Mouse (Mus musculus): ENCODE data around the gene Mtx2.
A peak's percentile ranks its signal among the peaks of the same experiment; 100 is the strongest.

Mtx2 gene

DNA sequence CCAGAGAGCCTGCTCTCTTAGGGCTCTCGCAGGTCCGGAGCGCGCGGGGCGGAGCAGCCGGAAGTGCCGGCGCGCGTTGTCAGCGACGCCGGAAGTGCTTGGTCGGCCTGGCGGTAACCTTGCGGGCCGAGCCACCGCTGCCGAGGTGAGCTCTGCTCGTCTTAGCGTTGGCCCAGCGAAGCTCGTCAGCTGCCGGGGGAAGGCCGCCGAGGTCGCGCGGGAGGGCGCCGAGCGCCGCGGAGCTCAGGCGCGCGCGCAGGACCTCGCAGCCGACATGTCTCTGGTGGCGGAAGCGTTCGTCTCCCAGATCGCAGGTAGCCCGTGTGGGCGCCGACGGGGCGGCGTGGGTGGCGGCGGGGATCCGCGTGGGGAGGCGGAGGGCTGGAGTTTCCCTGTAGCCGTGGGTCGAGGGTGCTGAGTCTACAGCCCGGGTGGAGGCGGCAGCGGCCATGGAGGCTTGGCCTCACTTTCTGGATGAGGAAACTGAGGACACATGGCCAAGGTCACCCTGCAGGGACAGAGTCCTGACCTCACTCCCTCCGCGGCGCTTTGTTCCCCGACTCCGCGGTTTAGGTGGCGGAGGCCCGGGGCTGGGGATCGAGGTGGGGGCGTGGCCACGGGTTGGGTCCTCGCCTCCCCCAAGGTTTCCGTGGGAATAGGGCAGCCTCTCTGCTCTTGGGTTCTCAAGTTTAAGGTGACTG, at the start of gene Mtx2:
TSS of gene Mtx2 (plus strand) at position 74 of the 701 bp plus-strand sequence.
- peak; percentile 86 for DNase-seq

DNA sequence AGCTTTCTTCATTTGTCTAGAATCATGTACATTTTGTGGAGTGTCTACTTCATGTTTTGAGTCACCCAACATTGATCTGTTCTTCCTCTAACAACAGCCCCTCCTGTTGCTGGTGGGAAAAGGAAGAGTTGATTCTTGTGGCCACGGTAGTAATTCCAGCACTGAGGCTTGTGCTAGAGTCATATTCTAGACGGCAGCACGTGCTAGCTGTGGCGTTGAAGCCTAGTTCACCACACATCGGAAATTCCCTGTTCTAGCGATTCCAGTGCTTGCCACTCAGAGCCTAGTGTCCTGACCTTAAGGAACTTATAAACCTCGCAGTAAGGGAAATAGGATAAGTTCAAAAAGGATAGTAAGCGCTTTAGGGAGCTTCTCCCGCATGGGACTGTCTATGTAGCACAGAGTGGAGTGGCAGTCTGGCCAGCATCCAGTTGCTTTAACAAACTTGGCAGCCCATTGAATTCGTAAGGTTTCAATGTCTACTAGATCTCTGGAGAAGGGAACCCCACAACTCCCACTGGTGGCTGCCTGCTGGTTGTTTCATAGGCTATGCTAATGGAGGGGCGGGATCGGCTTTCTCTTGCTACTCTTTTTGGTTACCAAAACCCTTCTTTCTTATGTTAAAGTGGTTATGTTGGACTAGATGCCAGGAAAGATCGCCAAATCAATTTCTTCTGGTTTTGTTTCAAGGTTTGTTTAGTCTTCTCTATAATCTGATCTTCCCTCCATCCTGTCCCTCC, 47.9 kb upstream of the Mtx2 start:
- no peak for DNase-seq

DNA sequence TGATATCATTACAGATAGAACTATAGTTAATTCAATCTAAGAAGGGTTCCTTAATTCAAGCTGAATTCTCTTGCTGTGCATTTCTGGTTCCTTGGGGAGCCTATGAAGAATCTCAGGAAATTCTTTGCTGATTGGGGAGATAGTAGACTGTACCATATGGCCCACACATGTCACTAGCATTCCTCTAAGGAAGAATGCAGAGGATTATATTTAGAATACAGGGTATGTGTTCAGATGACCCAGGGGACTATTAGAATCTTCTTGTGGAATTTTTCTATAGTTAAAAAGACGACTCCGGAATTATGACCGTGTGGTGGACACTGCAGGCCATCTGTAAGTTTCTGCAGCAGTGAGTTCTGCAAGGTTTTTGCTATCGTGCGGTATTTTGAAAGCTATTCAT, 44.2 kb upstream of the Mtx2 start:
- no peak for DNase-seq

GRCm38 (mm10) chr2:74795531-74795930, 30.1 kb upstream of the Mtx2 start:
- DNase-seq = no peak

DNA sequence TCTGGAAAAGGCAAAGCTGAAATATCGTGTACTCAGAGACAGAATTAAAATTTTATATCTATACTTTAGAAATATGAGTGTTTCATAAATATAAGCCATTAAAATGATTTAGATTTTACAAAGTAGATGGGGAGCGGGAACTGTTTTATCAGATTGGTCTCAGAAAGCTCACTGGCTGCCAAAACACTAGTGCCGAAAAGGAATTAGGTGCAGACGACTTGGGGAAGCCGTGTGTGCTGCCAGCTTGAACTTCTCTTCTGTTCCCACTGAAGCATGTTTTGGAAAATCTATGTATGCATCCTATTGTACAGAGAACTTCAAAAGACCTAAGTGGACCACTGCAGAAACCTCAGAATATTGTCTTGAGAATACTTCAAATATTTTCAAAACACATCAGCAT, 17.2 kb upstream of the Mtx2 start:
- DNase-seq = no peak

- no peak for DNase-seq
Observed at GRCm38 (mm10) chr2:74822654-74823053, 2.9 kb upstream of the Mtx2 start.

GRCm38 (mm10) chr2:74825371-74825729, 253 bp upstream of the Mtx2 start:
- no peak for DNase-seq

GRCm38 (mm10) chr2:74846992-74847391, 21.4 kb downstream of the Mtx2 start:
- no peak for DNase-seq

- peak; percentile 15 for DNase-seq
Observed at GRCm38 (mm10) chr2:74847516-74847915, 21.9 kb downstream of the Mtx2 start.

GRCm38 (mm10) chr2:74850036-74850435, 24.4 kb downstream of the Mtx2 start:
- peak; percentile 32 for DNase-seq

DNA sequence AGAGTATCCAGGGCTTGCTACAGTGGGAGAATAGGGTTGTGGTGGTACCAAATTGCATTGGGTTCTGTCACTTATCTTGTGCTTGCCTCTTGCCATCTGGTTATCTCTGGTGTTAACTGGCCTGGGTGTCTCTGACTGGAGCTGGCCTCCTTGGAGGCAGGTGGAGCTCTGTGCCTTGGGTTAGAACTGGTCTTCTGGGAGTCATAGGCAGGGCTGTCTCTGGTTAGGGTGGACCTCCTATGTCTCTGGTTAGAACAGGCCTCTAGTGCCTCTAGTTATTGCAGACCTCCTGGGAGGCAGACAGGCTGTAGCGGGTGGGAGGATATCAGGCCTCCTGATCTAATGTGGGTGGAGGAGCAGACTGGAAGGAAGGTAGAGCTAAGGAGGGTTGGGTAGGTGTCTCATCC, 36.5 kb downstream of the Mtx2 start:
- no peak for DNase-seq

GRCm38 (mm10) chr2:74865414-74865813, 39.8 kb downstream of the Mtx2 start:
- no peak for DNase-seq

DNA sequence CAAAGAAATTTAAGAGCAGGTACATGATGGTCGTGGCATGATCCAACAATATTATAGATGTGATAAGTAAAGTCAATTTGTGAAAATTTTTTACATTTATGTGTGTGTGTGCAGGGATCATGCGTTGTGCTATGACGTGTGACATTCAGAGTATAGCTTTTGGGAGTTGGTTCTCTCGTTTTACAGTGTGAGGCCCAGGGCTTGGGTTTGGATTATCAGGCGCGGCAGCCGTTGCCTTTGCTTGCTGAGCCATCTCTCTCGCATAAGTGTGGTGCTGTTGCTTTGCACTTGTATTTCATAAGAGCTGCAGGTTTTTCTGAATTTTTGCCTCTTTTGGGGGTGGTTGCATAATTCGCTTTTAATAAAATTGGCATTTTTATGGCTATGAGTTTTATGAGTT, 48.4 kb downstream of the Mtx2 start:
- no peak for DNase-seq

GRCm38 (mm10) chr2:74884357-74884756, 58.8 kb downstream of the Mtx2 start:
- DNase-seq = no peak

DNA sequence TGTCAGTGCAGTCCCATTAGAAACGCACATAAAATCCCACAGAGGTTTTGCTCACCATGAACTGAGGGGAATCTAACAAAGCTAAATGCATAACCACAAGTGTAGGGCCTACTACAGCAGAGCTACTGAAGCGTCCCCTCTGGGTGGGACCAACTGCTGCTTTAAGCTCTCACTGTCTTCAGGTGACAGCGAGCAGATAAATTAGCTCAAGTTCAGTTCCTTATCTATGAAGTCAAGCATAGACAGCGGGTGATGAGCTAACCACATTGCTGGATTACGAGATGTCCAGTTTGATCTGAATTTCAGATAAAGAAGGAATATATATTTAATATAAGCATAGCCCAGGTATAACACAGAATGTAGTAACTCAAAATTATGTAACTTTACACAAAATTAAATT, 66.3 kb downstream of the Mtx2 start:
- DNase-seq = no peak

DNA sequence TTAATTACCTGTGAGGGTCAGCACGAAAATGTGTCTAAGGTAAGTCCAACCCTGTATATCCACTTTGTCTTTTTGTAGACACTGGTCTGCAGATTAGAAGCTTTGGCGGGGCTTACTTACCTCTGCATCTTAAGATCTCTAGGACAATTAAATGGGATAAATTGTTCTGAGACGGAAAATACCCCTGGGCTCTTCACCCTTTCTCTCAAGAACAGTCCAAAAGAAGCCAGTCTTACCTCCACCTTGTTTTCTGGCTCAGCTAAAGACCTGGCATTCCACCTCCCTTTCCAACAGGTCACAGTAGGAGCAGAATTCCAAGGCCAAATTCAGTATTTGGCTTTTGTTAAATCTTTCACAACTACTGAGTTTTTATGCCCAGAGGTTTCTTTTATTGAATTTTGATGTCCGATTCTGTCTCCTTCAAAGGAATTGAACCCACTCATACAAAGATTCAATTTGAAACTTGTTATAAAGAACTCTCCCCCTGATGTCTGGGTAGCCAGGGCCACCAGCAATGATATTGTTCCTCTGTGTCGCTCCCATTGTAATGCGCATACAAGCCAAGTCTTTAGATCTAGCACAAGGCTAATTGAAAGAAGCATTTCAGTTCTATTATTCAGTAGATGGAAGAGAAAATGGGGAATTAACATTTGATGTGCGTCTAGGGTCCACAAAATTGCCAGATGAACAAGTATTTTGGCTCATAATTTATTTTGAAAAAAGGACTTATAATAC, 67.4 kb downstream of the Mtx2 start:
- no peak for DNase-seq

DNA sequence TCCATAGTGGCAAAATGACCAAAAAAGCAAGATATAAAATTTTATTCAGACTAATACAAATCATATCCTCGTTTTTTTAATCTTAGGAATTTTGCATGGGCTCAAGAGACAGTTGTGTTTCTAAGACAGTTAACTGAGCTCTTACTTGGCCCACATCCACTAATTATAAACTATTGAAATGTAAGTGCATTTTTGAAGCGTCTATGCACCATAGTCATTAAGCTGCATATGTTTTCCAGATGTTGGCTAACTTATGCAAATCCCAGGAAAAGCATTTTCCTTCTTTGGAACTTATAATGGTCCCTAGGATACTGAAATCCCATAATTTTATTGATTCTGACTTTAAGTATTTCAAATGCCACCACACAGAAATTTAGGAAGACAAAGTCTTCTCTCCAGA, 68.5 kb downstream of the Mtx2 start:
- DNase-seq = no peak

DNA sequence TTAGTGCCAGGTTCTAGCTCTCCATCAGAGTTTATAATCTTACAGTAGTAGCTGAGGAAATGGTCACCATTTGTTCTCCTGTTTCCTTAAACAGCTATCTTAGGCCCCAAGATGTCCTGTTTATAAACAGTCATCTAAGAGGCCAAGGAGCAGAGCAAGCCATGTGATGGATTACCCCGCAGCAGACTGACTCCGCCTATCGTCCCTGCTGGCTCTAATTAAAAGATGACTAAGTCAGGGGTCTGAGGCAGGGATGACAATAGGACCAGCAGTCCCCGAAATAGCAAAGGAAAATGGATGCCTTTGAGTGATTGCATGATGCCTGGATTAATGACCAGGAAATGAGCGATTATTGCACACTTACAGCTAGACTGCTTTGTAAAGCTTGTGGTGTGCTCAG, 74.4 kb downstream of the Mtx2 start:
- DNase-seq = peak; percentile 21

- DNase-seq = no peak
Observed at GRCm38 (mm10) chr2:74901764-74902295, 76.2 kb downstream of the Mtx2 start.

GRCm38 (mm10) chr2:74907368-74908291, 82.0 kb downstream of the Mtx2 start:
- DNase-seq = no peak

DNA sequence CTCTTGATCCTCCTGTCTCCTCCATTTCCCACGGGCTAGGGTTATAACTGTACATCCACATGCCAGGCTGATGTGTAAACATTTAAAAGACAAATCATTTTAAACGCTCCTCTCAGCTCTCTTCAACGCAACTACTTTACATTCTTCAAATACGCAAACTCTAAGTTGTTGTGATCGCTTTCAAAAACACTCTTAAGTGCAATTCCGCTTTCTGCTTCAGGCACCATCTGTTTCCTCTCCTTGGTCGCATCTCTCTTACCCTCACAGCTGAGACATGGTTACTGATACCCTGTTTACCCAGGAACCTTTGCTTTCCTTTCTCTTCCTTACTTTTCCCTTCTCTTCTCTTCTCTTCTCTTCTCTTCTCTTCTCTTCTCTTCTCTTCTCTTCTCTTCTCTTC, 86.4 kb downstream of the Mtx2 start:
- no peak for DNase-seq

- no peak for DNase-seq
Observed at GRCm38 (mm10) chr2:74917880-74918537, 92.4 kb downstream of the Mtx2 start.

All from retina, postnatal 1 day (tissue).